Mouse (Mus musculus) spleen, postnatal 10 days (tissue): ENCODE measurements around the gene Atp2a1.

Experiments used
- DNase-seq, 2 experiments: peaks; one replicate each; pipeline ENCODE4 v3.0.0; 2021 to 2022; ENCODE audit warnings: low spot score in 2 of 2

The Atp2a1 gene

GRCm38 (mm10) chr7:126472713-126473112 lies 9.8 kb upstream of the Atp2a1 start:
- no peak for DNase-seq

GRCm38 (mm10) chr7:126472306-126472705 lies 9.4 kb upstream of the Atp2a1 start:
- DNase-seq, result peak in 1 of 2 experiments; percentile 57

GRCm38 (mm10) chr7:126471853-126472252 lies 8.9 kb upstream of the Atp2a1 start:
- DNase-seq, result no peak

- DNase-seq, result no peak
These were observed 8.5 kb upstream of the Atp2a1 start for GRCm38 (mm10) chr7:126471361-126471760.

GRCm38 (mm10) chr7:126470077-126470476 lies 7.2 kb upstream of the Atp2a1 start:
- DNase-seq, result no peak

- no peak for DNase-seq
These were observed 5.1 kb upstream of the Atp2a1 start for GRCm38 (mm10) chr7:126467834-126468627.

GRCm38 (mm10) chr7:126467271-126467670 lies 4.4 kb upstream of the Atp2a1 start:
- DNase-seq, result peak; percentile 60 to 84

GRCm38 (mm10) chr7:126466707-126467106 lies 3.8 kb upstream of the Atp2a1 start:
- no peak for DNase-seq

GRCm38 (mm10) chr7:126466116-126466515 lies 3.2 kb upstream of the Atp2a1 start:
- DNase-seq, result no peak

- no peak for DNase-seq
These were observed 2.5 kb upstream of the Atp2a1 start for GRCm38 (mm10) chr7:126465246-126466030.

- DNase-seq, result no peak
These were observed 1.9 kb upstream of the Atp2a1 start for GRCm38 (mm10) chr7:126464836-126465235.

GRCm38 (mm10) chr7:126464121-126464520 lies 1.2 kb upstream of the Atp2a1 start:
- peak in 1 of 2 experiments; percentile 56 for DNase-seq

- DNase-seq, result no peak
These were observed 639 bp upstream of the Atp2a1 start for GRCm38 (mm10) chr7:126463547-126463946.

- no peak for DNase-seq
These were observed 1.3 kb downstream of the Atp2a1 start for GRCm38 (mm10) chr7:126461626-126462025.

- no peak for DNase-seq
These were observed 2.1 kb downstream of the Atp2a1 start for GRCm38 (mm10) chr7:126460623-126461399.

GRCm38 (mm10) chr7:126458844-126459618 lies 3.9 kb downstream of the Atp2a1 start:
- DNase-seq, result no peak

- DNase-seq, result no peak
These were observed 4.7 kb downstream of the Atp2a1 start for GRCm38 (mm10) chr7:126458225-126458624.

- DNase-seq, result no peak
These were observed 6.3 kb downstream of the Atp2a1 start for GRCm38 (mm10) chr7:126456382-126457266.

- DNase-seq, result no peak
These were observed 7.7 kb downstream of the Atp2a1 start for GRCm38 (mm10) chr7:126455242-126455641.

GRCm38 (mm10) chr7:126453861-126454260 lies 9.0 kb downstream of the Atp2a1 start:
- no peak for DNase-seq
